Mouse (Mus musculus): ENCODE measurements around the gene AK157302. TPM values are rescaled to one million over a fixed set of nuclear protein-coding genes. Genes with fewer than 3 reads are reported as not detected.
A peak's percentile ranks its signal among the peaks of the same experiment; 100 is the strongest.

The AK157302 gene
- polyA plus RNA-seq, 1 experiment: 0.09 TPM

DNA sequence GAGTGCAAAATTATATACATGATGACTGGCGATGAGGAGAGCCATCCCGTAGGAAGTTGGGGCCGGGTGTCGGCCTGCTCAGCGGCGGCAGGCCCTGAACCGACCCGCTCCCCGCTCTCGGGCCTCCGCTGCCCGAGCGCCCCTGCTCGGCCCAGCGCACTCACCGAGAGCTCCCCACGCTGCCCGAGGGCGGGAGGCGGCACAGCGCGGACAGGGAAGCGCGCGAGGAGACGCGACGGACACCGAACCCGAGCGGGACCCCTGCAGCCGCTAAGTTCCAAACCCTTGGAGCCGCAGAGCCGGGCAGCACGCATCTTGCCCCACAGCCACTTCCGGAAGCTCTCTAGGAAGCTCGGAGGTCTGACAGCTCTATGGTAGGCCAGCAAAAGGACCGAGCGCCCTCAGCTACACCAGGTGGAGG, 35.8 kb downstream of the AK157302 start, which contains the start of gene Zkscan8:
Zkscan8 (minus strand) TSS at position 340 of the 421 bp plus-strand sequence.
- peak; percentile 68 for DNase-seq (ENCODE audit: low read depth, low spot score)
- under 1% methylated on average over 39 of the region's 39 CpGs for WGBS

DNA sequence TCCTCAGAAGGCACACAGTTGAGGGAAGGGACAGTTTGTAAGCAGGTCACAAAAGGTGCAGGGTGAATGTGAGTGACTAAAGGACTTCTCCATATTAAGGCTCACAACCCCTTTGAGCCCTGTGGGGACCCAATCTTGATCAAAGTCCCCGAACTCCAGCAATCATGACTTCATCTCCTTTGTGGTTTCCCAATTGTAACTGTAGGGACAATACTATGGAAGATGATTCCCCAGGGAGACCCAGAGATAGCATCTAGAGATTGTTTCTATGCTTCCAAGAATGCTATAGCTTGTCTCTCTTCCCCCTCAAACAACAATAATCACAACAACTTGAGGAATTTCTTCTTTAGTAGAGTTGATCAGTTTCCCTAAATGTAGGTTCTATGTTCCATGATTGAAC, 47.7 kb downstream of the AK157302 start, which contains the start of gene Olfr1366:
Olfr1366 (minus strand) TSS at position 101 of the 400 bp plus-strand sequence.
- DNase-seq (ENCODE audit: low read depth, low spot score): no peak
- WGBS: 71% methylated on average over 1 of the region's 1 CpGs

Other genes with a start within 250 kb of the AK157302 start
- gene Gpx5, start 202.5 kb upstream of the AK157302 start, polyA plus RNA-seq (2012; rRNA removed): 0.53 and 1.4 TPM in 2 replicates
- gene Gpx6, start 183.1 kb upstream of the AK157302 start, polyA plus RNA-seq (2012; rRNA removed): not detected in 2 replicates
- not detected in 2 replicates for gene Olfr1367, start 148.3 kb upstream of the AK157302 start, polyA plus RNA-seq (2012; rRNA removed)
- gene Zscan12, start 132.4 kb upstream of the AK157302 start, polyA plus RNA-seq (2012; rRNA removed): 0.78 and 0.86 TPM in 2 replicates
- gene Zkscan3, start 92.5 kb upstream of the AK157302 start, polyA plus RNA-seq (2012; rRNA removed): 11.2 and 21.9 TPM in 2 replicates
- 0.27 and 0.70 TPM in 2 replicates for gene Pgbd1, start 54.2 kb upstream of the AK157302 start, polyA plus RNA-seq (2012; rRNA removed)
- gene Zscan26, start 41.5 kb upstream of the AK157302 start, polyA plus RNA-seq (2012; rRNA removed): 8.3 and 11.0 TPM in 2 replicates
- 0.10 TPM in 1 of 2 replicates, not detected in the other for gene Nkapl, start 26.7 kb upstream of the AK157302 start, polyA plus RNA-seq (2012; rRNA removed)
- 0.21 and 0.44 TPM in 2 replicates for gene Zkscan4, start 16.3 kb upstream of the AK157302 start, polyA plus RNA-seq (2012; rRNA removed)
- gene Gm10065, start 15.8 kb upstream of the AK157302 start, polyA plus RNA-seq (2012; rRNA removed): not detected in 2 replicates
- 23.7 and 33.7 TPM in 2 replicates for gene Gm11273, start 6.2 kb downstream of the AK157302 start, polyA plus RNA-seq (2012; rRNA removed)
- 1.7 and 2.7 TPM in 2 replicates for gene Zkscan8, start 35.9 kb downstream of the AK157302 start, polyA plus RNA-seq (2012; rRNA removed)
- gene Olfr1366, start 47.6 kb downstream of the AK157302 start, polyA plus RNA-seq (2012; rRNA removed): not detected in 2 replicates
- gene Olfr1535, start 64.7 kb downstream of the AK157302 start, polyA plus RNA-seq (2012; rRNA removed): not detected in 2 replicates
- not detected in 2 replicates for gene Olfr1364, start 86.5 kb downstream of the AK157302 start, polyA plus RNA-seq (2012; rRNA removed)
- not detected in 2 replicates for gene Olfr1362, start 118.8 kb downstream of the AK157302 start, polyA plus RNA-seq (2012; rRNA removed)
- not detected in 2 replicates for gene Olfr11, start 147.3 kb downstream of the AK157302 start, polyA plus RNA-seq (2012; rRNA removed)
- not detected in 2 replicates for gene Olfr1361, start 168.2 kb downstream of the AK157302 start, polyA plus RNA-seq (2012; rRNA removed)
- gene Olfr1360, start 182.2 kb downstream of the AK157302 start, polyA plus RNA-seq (2012; rRNA removed): not detected in 2 replicates
- gene Olfr1359, start 202.9 kb downstream of the AK157302 start, polyA plus RNA-seq (2012; rRNA removed): not detected in 2 replicates
- 14.2 and 16.3 TPM in 2 replicates for gene Hist1h2bl, start 220.9 kb downstream of the AK157302 start, polyA plus RNA-seq (2012; rRNA removed)
- 23.0 and 39.3 TPM in 2 replicates for gene Hist1h2ai, start 221.2 kb downstream of the AK157302 start, polyA plus RNA-seq (2012; rRNA removed)
- gene Hist1h3h, start 222.4 kb downstream of the AK157302 start, polyA plus RNA-seq (2012; rRNA removed): 33.4 and 59.9 TPM in 2 replicates
- 4.5 and 5.5 TPM in 2 replicates for gene Hist1h2bm, start 226.8 kb downstream of the AK157302 start, polyA plus RNA-seq (2012; rRNA removed)
- gene Hist1h4j, start 239.8 kb downstream of the AK157302 start, polyA plus RNA-seq (2012; rRNA removed): 3.6 and 5.5 TPM in 2 replicates